Mouse (Mus musculus) spleen, adult 2 months (tissue): ENCODE measurements at regions not wholly inside any gene's neighbourhood (a gene's known extent, or its start where the extent isn't known, plus 50 kb on each side); places are given as distances from the start of the nearest gene placed in this dataset.

Experiments used
- CTCF ChIP-seq: fragments of 200-500 bp; IDR thresholded peaks from 2 replicates; pipeline ENCODE4 v1.5.1; 2011; ENCODE audit warnings: mild to moderate bottlenecking, inconsistent platforms; ENCODE audit not compliant: insufficient read depth, insufficient read length, insufficient replicate concordance; ENCODE audit errors: extremely low read depth
- POLR2A ChIP-seq: fragments of 200-500 bp; IDR thresholded peaks from 2 replicates; pipeline ENCODE4 v1.6.1; 2011; ENCODE audit warnings: low read depth, low read length, inconsistent platforms

DNA sequence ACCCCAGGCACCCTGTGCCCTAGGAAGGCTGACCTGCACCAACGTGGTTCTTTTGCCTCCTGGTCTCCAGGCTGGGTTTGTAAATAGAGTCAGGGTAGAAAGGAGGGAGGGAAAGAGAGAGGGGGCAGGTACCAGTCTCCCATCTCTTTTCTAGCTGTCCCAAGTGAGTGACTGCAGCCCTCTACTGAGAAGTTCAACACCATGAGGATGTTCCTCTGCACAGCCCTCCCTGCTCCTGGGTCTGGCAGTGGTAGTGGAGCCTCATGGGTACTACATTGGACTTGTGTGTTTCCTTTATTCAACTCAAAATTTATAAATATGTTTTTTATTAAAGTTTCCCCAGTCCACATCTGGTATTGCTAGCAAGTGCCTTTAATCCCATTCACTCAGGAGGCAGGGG, 1002.6 kb downstream of the 4930447A16Rik start:
- TF ChIP-seq CTCF (no peak), POLR2A (no peak)
